Mouse (Mus musculus): ENCODE results near the gene Pde8a. TPM values are rescaled to one million over a fixed set of nuclear protein-coding genes. Genes with fewer than 3 reads are reported as not detected.

Gene Pde8a
- 2.7 and 3.3 TPM in 2 replicates for polyA plus RNA-seq (2015; fragmentation: Nextera tagmentation; extraction: Ambion mirVana)

GRCm38 (mm10) chr7:81213347-81214152, at the start of gene Pde8a:
TSS of gene Pde8a (plus strand) at chr7:81213596.
- Histone ChIP-seq H3K9me3 (no peaks in the 10 kb centered on the region), H3K27me3 (replicated peaks) (peaks cover 25% of the 10 kb centered on the region), H3K4me3 (replicated peaks) (peak within 1 kb of the TSS; percentile 54), H3K4me2 (replicated peaks) (peak within 1 kb of the TSS; percentile 82), H3K9ac (peak within 1 kb of the TSS; percentile 51), H3K36me3 (no peaks in the 10 kb centered on the region), H3K4me1 (replicated peaks) (peaks cover 20% of the 10 kb centered on the region), H3K27ac (peak within 1 kb of the TSS; percentile 58)
- under 1% methylated on average over 126 of the region's 128 CpGs for WGBS
- peak; percentile 7; the same call in 1 of the 2 replicates for ATAC-seq

DNA sequence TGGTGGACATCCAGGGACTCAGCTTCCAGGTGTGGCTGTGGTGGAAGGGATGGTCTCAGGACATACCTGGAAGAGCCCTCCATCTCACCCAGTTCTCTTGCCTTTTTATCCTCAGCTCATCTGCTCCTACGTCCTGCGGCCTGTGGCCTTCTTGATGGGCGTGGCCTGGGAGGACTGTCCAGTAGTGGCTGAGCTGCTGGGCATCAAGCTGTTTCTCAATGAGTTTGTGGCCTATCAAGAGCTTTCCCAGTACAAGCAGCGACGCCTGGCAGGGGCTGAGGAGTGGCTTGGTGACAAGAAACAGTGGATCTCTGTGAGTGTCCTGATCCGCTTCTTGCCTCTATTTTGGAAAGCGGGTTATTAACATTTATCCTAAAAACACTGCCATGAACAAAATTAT, 49.0 kb upstream of the Pde8a start:
- no peaks in the 10 kb centered on the region for H3K9me3 ChIP-seq
- no peaks in the 10 kb centered on the region for H3K36me3 ChIP-seq
- H3K4me1 ChIP-seq (replicated peaks): no peaks in the 10 kb centered on the region
- no peak overlapping the region for H3K9ac ChIP-seq
- no peak overlapping the region for H3K4me3 ChIP-seq (replicated peaks)
- no peak overlapping the region for H3K4me2 ChIP-seq (replicated peaks)
- H3K27me3 ChIP-seq (replicated peaks): no peaks in the 10 kb centered on the region
- WGBS: 69% methylated on average over 7 of the region's 7 CpGs
- no peak for ATAC-seq
- H3K27ac ChIP-seq: no peak overlapping the region

GRCm38 (mm10) chr7:81167124-81167523, 46.3 kb upstream of the Pde8a start:
- Histone ChIP-seq H3K4me1 (replicated peaks) (no peaks in the 10 kb centered on the region), H3K9ac (no peak overlapping the region), H3K36me3 (no peaks in the 10 kb centered on the region), H3K27me3 (replicated peaks) (no peaks in the 10 kb centered on the region), H3K9me3 (no peaks in the 10 kb centered on the region), H3K4me2 (replicated peaks) (no peak overlapping the region), H3K4me3 (replicated peaks) (no peak overlapping the region), H3K27ac (no peak overlapping the region)
- ATAC-seq: no peak
- WGBS: 32% methylated on average over 3 of the region's 3 CpGs

DNA sequence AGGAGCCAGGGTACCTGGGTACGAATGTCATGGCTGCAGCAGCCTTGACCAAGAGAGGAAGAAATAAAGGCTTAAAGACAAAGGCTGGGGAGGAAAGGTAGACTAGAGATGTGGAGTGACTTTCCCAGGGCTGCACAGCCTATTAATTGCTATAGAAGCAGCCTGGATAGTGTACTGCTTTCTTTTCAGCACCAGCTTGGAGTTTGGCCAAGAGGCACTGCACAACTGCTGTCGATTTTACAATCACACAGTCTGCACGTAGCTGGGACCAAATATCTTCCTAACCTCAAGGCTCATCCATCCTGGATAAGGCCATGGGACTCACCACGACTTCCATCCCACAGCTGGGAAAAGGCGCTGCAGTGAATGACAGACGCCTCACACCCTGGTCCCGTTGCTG, 44.0 kb upstream of the Pde8a start:
- no peak overlapping the region for H3K4me3 ChIP-seq (replicated peaks)
- 72% methylated on average over 7 of the region's 7 CpGs for WGBS
- H3K27ac ChIP-seq: no peak overlapping the region
- ATAC-seq: no peak
- no peak overlapping the region for H3K4me2 ChIP-seq (replicated peaks)
- no peaks in the 10 kb centered on the region for H3K4me1 ChIP-seq (replicated peaks)
- no peaks in the 10 kb centered on the region for H3K36me3 ChIP-seq
- no peak overlapping the region for H3K9ac ChIP-seq
- no peaks in the 10 kb centered on the region for H3K9me3 ChIP-seq
- H3K27me3 ChIP-seq (replicated peaks): no peaks in the 10 kb centered on the region

DNA sequence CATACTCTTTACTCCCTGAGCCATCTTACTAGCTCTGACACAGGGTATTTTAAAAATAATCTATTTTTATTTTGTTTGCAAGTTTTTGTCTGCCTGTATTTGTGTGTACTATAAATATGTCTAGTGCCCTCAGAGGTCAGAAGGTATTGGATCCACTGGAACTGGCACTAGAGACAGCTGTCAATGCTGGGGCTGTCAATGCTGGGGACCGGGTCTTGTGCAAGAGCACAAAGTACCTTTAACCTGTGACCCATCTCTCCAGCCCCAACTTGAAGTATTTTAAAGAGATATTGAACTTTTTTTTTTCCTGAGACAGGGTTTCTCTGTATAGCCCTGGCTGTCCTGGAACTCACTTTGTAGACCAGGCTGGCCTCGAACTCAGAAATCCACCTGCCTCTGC, 39.5 kb upstream of the Pde8a start:
- Histone ChIP-seq H3K4me3 (replicated peaks) (no peak overlapping the region), H3K27ac (no peak overlapping the region), H3K9ac (no peak overlapping the region), H3K27me3 (replicated peaks) (no peaks in the 10 kb centered on the region), H3K9me3 (no peaks in the 10 kb centered on the region), H3K4me2 (replicated peaks) (no peak overlapping the region), H3K36me3 (no peaks in the 10 kb centered on the region), H3K4me1 (replicated peaks) (no peaks in the 10 kb centered on the region)
- no peak for ATAC-seq
- 93% methylated on average over 2 of the region's 2 CpGs for WGBS

- no peaks in the 10 kb centered on the region for H3K9me3 ChIP-seq
- H3K27ac ChIP-seq: no peak overlapping the region
- no peaks in the 10 kb centered on the region for H3K27me3 ChIP-seq (replicated peaks)
- no peaks in the 10 kb centered on the region for H3K4me1 ChIP-seq (replicated peaks)
- no peak overlapping the region for H3K4me2 ChIP-seq (replicated peaks)
- 64% methylated on average over 5 of the region's 5 CpGs for WGBS
- no peaks in the 10 kb centered on the region for H3K36me3 ChIP-seq
- no peak overlapping the region for H3K4me3 ChIP-seq (replicated peaks)
- ATAC-seq: no peak
- H3K9ac ChIP-seq: no peak overlapping the region
Observed at GRCm38 (mm10) chr7:81174654-81175053, 38.7 kb upstream of the Pde8a start.

- Histone ChIP-seq H3K9ac (no peak overlapping the region), H3K36me3 (no peaks in the 10 kb centered on the region), H3K9me3 (no peaks in the 10 kb centered on the region), H3K4me2 (replicated peaks) (no peak overlapping the region), H3K4me3 (replicated peaks) (no peak overlapping the region), H3K27ac (no peak overlapping the region), H3K27me3 (replicated peaks) (no peaks in the 10 kb centered on the region), H3K4me1 (replicated peaks) (no peaks in the 10 kb centered on the region)
- ATAC-seq: no peak
- WGBS: 62% methylated on average over 5 of the region's 5 CpGs
Observed at GRCm38 (mm10) chr7:81176187-81176769, 37.1 kb upstream of the Pde8a start.

- H3K36me3 ChIP-seq: no peaks in the 10 kb centered on the region
- no peaks in the 10 kb centered on the region for H3K4me1 ChIP-seq (replicated peaks)
- WGBS: 55% methylated on average over 5 of the region's 5 CpGs
- no peak for ATAC-seq
- H3K9me3 ChIP-seq: no peaks in the 10 kb centered on the region
- H3K27ac ChIP-seq: no peak overlapping the region
- no peak overlapping the region for H3K4me2 ChIP-seq (replicated peaks)
- no peak overlapping the region for H3K9ac ChIP-seq
- no peaks in the 10 kb centered on the region for H3K27me3 ChIP-seq (replicated peaks)
- H3K4me3 ChIP-seq (replicated peaks): no peak overlapping the region
Observed at GRCm38 (mm10) chr7:81179494-81179893, 33.9 kb upstream of the Pde8a start.

DNA sequence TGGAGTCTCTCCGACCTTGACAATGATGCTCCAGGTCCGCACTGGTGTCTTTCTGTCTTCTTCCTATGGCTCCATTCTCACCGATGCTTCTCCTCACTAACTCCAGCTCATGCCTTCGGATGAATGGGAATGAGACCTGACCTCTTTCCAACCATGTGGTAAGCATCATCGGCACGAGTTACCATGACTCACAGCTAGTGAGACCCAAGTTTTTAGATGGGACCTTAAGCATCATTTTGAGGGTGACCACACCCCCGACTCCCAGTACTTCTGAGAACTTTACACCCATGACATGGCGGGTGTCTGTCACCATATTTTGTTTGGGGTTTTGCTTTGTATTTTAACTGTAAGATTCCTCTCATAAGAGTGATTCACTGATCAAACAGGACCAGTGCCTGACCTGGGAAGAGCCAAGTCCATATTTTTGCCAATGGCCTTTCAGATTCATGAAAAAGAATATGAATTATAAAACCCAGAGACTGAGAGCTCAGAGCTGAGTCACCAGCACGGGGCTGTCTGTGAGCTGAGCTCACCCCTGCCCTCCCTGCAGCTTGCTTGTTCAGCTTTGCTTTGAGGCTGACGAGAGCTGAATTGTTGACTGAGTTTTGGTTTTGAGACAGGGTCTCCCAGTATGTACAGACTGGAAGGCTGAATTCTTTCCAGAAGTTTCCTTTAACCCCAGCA, 30.8 kb upstream of the Pde8a start:
- Histone ChIP-seq H3K9me3 (no peaks in the 10 kb centered on the region), H3K4me2 (replicated peaks) (no peak overlapping the region), H3K27ac (no peak overlapping the region), H3K9ac (no peak overlapping the region), H3K4me1 (replicated peaks) (no peaks in the 10 kb centered on the region), H3K27me3 (replicated peaks) (no peaks in the 10 kb centered on the region), H3K36me3 (no peaks in the 10 kb centered on the region), H3K4me3 (replicated peaks) (no peak overlapping the region)
- 81% methylated on average over 10 of the region's 10 CpGs for WGBS
- no peak for ATAC-seq

- Histone ChIP-seq H3K36me3 (no peaks in the 10 kb centered on the region), H3K9ac (no peak overlapping the region), H3K4me2 (replicated peaks) (no peak overlapping the region), H3K27ac (no peak overlapping the region), H3K4me3 (replicated peaks) (no peak overlapping the region), H3K9me3 (no peaks in the 10 kb centered on the region), H3K4me1 (replicated peaks) (no peaks in the 10 kb centered on the region), H3K27me3 (replicated peaks) (no peaks in the 10 kb centered on the region)
- ATAC-seq: no peak
Observed at GRCm38 (mm10) chr7:81183181-81183580, 30.2 kb upstream of the Pde8a start.

DNA sequence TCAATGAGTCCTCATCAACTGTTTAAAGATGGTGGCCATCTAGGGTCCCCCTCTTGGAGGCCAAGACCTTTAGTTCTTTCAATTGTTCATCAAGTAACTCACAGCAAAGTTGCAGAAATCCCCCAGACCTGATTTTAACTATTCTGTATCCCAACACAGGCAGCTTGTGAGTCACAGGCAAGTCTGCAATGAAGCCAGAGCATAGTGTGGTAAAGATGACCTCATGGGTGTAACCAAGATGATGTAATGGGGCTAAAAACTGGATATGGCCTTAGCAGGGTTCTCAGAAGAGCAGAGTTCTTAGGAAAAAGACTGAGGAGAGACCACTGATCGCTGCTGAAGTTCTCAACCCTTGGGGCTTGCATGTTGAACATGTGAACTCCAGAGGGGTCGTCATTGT, 29.3 kb upstream of the Pde8a start:
- Histone ChIP-seq H3K4me3 (replicated peaks) (no peak overlapping the region), H3K36me3 (no peaks in the 10 kb centered on the region), H3K27me3 (replicated peaks) (no peaks in the 10 kb centered on the region), H3K9ac (no peak overlapping the region), H3K4me2 (replicated peaks) (no peak overlapping the region), H3K27ac (no peak overlapping the region), H3K4me1 (replicated peaks) (no peaks in the 10 kb centered on the region), H3K9me3 (no peaks in the 10 kb centered on the region)
- 80% methylated on average over 2 of the region's 2 CpGs for WGBS
- no peak for ATAC-seq

DNA sequence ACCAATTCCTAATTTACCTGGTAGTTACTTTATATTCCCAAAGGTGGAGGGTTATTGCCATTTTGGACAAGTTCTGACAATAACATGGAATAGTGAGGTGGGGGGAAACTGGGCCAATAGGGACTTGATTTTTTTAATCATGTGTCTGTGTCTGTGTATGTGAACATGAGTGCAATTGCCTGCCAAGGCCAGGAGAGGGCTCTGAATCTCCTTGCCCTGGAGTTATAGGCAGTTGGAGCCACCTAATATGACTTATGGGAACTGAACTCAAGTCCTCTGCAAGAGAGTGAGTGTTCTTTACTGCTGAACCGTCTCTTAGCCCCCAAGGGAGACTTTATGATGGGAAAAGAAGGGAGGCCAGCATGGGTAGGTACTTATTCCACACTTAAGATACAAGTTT, 28.7 kb upstream of the Pde8a start:
- Histone ChIP-seq H3K36me3 (no peaks in the 10 kb centered on the region), H3K27me3 (replicated peaks) (no peaks in the 10 kb centered on the region), H3K9ac (no peak overlapping the region), H3K4me2 (replicated peaks) (no peak overlapping the region), H3K27ac (no peak overlapping the region), H3K9me3 (no peaks in the 10 kb centered on the region), H3K4me3 (replicated peaks) (no peak overlapping the region), H3K4me1 (replicated peaks) (no peaks in the 10 kb centered on the region)
- WGBS: 84% methylated on average over 1 of the region's 1 CpGs
- ATAC-seq: no peak
